Mouse (Mus musculus) frontal cortex, adult (tissue): ENCODE data around the gene Zscan25.
"Not testable (repeated sequence)": the region's sequence is repeated elsewhere in the genome, so short reads cannot be mapped to it uniquely, and the experiment has no call there.

Experiments used
- ATAC-seq: cut with Nextera tagmentation; 2 replicates; pipeline ENCODE4 v1.9.2; 2017; ENCODE audit warnings: mild to moderate bottlenecking, moderate library complexity, mixed read lengths; ENCODE audit not compliant: low TSS enrichment

Gene Zscan25

GRCm38 (mm10) chr5:145280371-145281143 is at the start of gene Zscan25:
Zscan25 (plus strand) TSS chr5:145280500.
- peak; percentile 100 for ATAC-seq

DNA sequence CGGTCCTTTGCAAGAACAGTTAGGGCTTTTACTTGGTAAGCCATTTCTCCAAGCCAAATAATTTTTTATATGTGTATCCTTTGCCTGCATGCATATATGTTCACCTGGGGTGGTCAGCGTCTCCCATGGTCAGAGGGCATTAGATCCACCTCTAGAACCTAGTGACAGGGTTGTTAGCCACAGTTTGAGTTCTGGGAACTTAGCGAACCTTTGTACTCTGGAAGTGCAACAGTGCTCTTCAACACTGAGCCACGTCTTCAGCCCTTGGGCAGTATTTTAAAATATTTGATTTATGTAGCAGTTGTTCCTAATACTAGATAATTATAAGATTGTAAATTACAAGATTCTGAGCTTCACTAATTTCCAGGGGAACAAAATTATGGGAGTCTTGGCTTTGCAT is 49.7 kb upstream of the Zscan25 start:
- ATAC-seq: no peak

GRCm38 (mm10) chr5:145231367-145231871 is 48.9 kb upstream of the Zscan25 start, which contains the start of gene Zfp655:
Zfp655 (plus strand) TSS chr5:145231715.
- peak; percentile 97 for ATAC-seq

GRCm38 (mm10) chr5:145231893-145232411 is 48.3 kb upstream of the Zscan25 start:
- ATAC-seq: peak; percentile 31

DNA sequence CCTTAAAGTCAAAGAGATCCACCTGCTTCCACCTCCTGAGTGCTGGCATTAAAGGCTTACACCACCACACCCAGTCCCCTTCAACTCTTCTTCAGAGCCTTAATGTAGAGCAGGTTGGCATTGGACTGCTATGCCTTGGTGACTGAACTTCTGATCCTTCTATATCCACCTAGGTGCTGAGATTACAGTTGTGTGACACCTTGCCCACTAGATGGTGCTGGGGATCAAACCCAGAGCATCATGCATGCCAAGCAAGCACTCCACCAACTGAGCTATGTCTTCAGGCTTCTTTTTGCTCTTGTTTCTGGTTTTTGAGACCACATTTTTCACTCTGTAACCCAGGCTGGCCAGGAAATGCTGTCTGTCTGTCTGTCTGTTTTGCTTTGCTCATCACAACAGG is 45.7 kb upstream of the Zscan25 start:
- no peak for ATAC-seq

DNA sequence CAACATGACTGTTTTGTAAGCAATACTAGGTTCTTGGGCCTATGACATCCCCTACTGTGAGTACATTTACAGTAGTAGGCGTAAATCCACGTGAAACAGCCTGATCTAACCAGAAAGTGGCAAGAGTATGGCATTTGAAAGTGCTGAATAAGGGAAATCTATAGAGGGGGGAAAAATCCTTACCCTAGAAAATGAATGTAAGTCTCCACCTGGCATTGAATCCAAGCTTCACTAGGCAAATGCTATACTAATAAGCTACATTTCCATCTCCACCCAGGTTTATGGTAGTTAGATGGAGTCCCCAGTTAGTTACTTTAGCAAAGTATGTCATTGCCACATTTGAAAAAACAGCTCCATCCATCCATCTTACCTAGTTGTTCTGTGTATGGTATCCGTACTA is 30.8 kb upstream of the Zscan25 start:
- no peak for ATAC-seq

DNA sequence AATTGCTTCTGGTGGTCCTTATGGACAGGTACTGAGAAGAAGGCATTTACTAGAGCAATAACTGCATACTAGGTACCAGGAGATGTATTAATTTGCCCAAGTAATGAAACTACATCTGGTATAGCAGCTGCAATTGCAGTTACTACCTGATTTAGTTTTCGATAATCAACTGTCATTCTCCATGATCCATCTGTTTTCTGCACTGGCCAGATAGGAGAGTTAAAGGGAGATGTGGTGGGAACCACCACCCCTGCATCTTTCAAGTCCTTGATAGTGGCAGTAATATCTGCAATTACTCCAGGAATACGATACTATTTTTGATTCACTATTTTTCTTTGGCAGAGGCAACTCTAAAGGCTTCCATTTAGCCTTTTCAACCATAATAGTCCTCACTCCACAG is 6.7 kb upstream of the Zscan25 start:
- not testable (repeated sequence) for ATAC-seq

GRCm38 (mm10) chr5:145279948-145280347 is 352 bp upstream of the Zscan25 start:
- ATAC-seq: no peak

DNA sequence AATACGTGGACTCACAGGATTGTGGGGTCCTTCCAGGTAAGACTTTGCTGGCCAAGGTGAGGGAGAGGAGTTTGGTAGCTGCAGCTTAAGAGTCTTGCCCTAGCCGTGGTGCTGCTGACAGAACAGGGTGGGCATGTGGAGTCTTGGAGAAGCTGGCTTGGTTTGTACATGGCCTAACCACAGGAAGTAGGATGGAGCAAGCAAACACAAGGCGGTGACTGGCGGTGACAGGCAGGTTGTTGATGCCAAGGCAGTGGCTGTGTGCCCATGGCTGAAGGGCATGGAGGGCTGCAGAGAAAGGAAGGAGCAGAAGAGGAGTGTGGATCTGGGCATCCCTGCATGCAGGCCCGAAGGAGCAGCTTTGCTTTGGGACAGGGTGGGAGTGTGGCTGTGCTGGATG is 8.1 kb downstream of the Zscan25 start:
- ATAC-seq: no peak

GRCm38 (mm10) chr5:145290697-145291096 is 10.4 kb downstream of the Zscan25 start:
- ATAC-seq: no peak

DNA sequence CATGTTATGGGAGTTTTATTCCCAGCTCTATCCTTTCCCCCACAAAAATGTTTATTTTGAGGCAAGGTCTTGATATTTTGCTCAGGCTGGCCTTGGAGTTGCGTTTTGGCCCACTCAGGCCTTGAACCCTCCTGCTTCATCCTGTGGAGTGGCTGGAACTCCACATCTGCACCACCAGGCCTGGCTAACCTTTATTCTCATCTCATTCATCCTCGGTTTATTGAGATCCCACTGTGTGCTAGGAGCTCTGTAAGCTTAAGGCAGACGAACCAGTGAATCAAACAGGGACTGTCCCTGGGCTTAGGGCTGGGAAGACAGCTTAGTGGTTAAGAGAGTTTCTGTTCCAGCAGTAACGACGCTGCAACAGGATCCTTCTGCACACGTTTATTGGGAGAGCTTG is 12.1 kb downstream of the Zscan25 start:
- no peak for ATAC-seq

DNA sequence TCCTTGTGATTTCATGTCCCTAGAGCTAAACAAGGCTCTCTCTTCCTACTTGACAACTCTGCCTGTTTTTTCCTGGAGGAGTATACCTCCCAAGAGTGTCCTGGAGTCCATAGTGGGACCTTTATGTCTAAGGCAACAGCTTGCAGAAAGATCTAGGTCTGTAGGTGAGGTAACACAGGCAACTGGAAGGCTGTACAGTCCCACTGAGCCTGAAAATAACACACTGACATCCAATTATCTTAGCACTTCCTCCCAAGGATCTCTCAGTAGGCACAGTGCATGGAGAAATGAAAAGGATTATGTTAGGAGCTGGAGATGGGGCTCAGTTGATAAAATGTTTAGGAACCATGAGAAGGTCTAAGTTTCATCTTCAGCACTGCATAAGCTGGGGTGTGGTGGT is 20.2 kb downstream of the Zscan25 start:
- ATAC-seq: peak; percentile 64; the same call in 1 of the 2 replicates

DNA sequence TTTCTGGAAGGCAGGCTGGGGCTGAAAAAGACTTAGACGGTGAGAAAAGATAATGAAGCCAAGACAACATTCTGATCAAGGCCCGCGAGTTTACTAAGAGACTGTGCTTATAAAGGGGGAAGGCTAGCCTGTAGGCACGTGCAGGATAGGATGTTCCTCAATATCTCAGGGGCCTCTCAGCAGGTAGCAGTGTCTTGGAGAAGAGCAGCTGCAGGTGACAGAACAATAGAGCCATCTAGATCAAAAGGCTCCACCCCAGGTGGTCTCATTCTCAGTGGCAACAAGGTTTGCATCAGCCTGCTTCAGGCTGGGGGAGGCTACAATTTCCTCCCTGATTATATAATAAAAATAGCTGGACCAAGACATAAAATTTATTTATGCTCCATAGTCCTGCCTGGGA is 21.5 kb downstream of the Zscan25 start:
- not testable (repeated sequence) for ATAC-seq

DNA sequence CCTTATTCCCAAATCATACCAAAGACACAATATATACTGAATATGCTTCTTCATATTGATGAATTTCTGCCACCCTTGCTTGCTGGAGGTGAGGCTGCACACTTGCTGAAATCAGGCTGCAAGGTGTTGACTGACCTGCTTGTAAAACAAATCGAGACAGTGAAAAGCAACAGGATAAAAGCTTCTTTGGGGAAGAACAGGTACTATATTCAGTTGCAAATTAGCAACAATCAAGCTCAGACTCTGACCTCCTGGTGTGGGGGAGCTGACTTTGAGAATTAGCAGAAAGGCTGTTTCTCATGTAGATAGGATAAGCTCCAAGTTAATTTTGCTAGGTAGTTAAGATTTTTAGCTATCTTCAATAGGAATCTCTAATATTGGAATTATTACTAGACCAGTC is 22.1 kb downstream of the Zscan25 start:
- no peak for ATAC-seq

- not testable (repeated sequence) for ATAC-seq
Measured at GRCm38 (mm10) chr5:145306953-145307352, 26.7 kb downstream of the Zscan25 start.

- ATAC-seq: not testable (repeated sequence)
Measured at GRCm38 (mm10) chr5:145307811-145308210, 27.5 kb downstream of the Zscan25 start.

DNA sequence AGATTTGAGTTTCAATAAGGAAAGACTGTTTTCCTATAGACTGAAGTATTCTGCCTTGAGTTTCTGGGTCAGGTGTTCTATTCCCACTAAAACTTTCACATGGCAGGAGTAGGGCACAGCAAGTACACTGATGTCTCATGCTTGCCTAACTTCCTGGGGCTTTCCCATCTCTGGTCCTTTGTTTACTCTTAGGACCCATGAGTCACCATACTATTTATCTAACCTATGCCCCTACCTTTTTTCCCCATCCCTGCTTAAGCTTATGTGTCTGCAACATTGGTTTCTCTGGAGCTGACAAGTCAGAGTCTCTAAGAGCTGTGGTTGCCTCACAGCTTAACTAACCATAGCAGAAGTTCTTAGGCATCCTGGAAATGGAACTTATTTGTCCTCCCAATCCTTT is 33.5 kb downstream of the Zscan25 start:
- ATAC-seq: no peak

DNA sequence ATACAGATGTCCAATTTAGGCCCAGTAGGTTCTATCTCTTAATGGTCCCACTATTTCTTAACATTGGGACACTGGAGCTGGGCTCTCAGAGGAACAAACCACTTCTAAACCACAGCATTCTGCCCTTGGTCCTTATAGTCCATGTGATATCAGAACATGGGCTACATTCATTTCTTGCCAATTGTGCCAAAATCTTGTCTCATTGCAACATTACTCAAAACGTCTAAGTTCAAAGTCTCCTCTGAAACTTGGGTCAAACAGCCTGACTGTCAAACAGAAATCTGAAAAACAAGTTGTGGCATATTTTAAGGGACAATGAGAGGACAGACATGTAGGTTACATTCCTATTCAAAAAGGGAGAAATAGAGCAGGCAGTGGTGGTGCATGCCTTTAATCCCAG is 36.8 kb downstream of the Zscan25 start:
- no peak for ATAC-seq

- ATAC-seq: peak; percentile 99
Measured at GRCm38 (mm10) chr5:145338756-145339155, 58.5 kb downstream of the Zscan25 start.
